Mouse (Mus musculus) C2C12 (cell line): ENCODE measurements at regions not wholly inside any gene's neighbourhood (a gene's known extent, or its start where the extent isn't known, plus 50 kb on each side); places are given as distances from the start of the nearest gene placed in this dataset.

Source experiments
- CEBPB ChIP-seq: IDR thresholded peaks from one replicate; pipeline ENCODE4 v1.6.1; 2011; ENCODE audit warnings: low read depth, mild to moderate bottlenecking, control low read depth, moderate library complexity
- CTCF ChIP-seq: IDR thresholded peaks from one replicate; pipeline ENCODE4 v1.5.1; 2011; ENCODE audit not compliant: control insufficient read depth, insufficient read depth, insufficient read length
- MAX ChIP-seq: IDR thresholded peaks from one replicate; pipeline ENCODE4 v1.6.1; 2011; ENCODE audit warnings: mild to moderate bottlenecking, control low read depth
- MYOD1 ChIP-seq: IDR thresholded peaks from one replicate; pipeline ENCODE4 v1.6.1; 2011; ENCODE audit warnings: low read depth; ENCODE audit not compliant: control insufficient read depth, insufficient read length
- MYOG ChIP-seq: IDR thresholded peaks from one replicate; pipeline ENCODE4 v1.6.1; 2011; ENCODE audit not compliant: control insufficient read depth, insufficient read length; ENCODE audit errors: extremely low read depth
- USF1 ChIP-seq: IDR thresholded peaks from one replicate; pipeline ENCODE4 v1.6.1; 2011; ENCODE audit warnings: low read depth, mild to moderate bottlenecking, control low read depth, moderate library complexity

GRCm38 (mm10) chr10:67388755-67389154 is 103.7 kb upstream of the Nrbf2 start:
- TF ChIP-seq MAX (no peak), CTCF (no peak), USF1 (no peak), CEBPB (no peak), MYOD1 (no peak), MYOG (no peak)
